Mouse (Mus musculus) liver, adult 2 months (tissue): ENCODE measurements around the gene Cep290. TPM values are rescaled to one million over a fixed set of nuclear protein-coding genes. Genes with fewer than 3 reads are reported as not detected.

Experiments used
- DNase-seq: peaks from one replicate; pipeline ENCODE4 v3.0.0-alpha.2; 2011; ENCODE audit warnings: low read depth, low spot score; ENCODE audit errors: extremely low read depth
- H3K27ac ChIP-seq: fragments of 200-500 bp; replicated peaks from 2 replicates; pipeline ENCODE4 v1.5.1; 2012; ENCODE audit warnings: low read depth, mild to moderate bottlenecking, control low read depth, inconsistent platforms, low read length; ENCODE audit not compliant: insufficient read depth
- H3K27me3 ChIP-seq: fragments of 200-500 bp; 2 replicates; pipeline ENCODE4 v1.6.1; 2012; ENCODE audit warnings: mild to moderate bottlenecking, moderate library complexity, low read length, inconsistent platforms; ENCODE audit not compliant: control insufficient read depth, insufficient read depth
- H3K36me3 ChIP-seq: fragments of 200-500 bp; 2 replicates; pipeline ENCODE4 v1.6.1; 2012; ENCODE audit warnings: low read length, inconsistent platforms; ENCODE audit not compliant: control insufficient read depth, insufficient read depth
- H3K4me1 ChIP-seq: fragments of 200-500 bp; 2 replicates; pipeline ENCODE4 v1.6.1; 2011; ENCODE audit warnings: low read length; ENCODE audit not compliant: control insufficient read depth, insufficient read depth
- H3K4me3 ChIP-seq: fragments of 200-500 bp; 2 replicates; pipeline ENCODE4 v1.5.1; 2011; ENCODE audit warnings: low read depth, mild to moderate bottlenecking, control low read depth, low read length, moderate library complexity; ENCODE audit not compliant: insufficient read depth
- H3K79me2 ChIP-seq: fragments of 200-500 bp; 2 replicates; pipeline ENCODE4 v1.6.1; 2012; ENCODE audit warnings: inconsistent platforms, mild to moderate bottlenecking, low read length, moderate library complexity; ENCODE audit not compliant: control insufficient read depth, insufficient read depth
- H3K9ac ChIP-seq: fragments of 200-500 bp; 2 replicates; pipeline ENCODE4 v1.6.1; 2012; ENCODE audit warnings: low read depth, mild to moderate bottlenecking, control low read depth, inconsistent platforms, low read length
- CTCF ChIP-seq: fragments of 200-500 bp; IDR thresholded peaks from 2 replicates; pipeline ENCODE4 v1.5.1; 2011; ENCODE audit warnings: low read depth, low read length, control low read depth
- POLR2A ChIP-seq: fragments of 200-500 bp; IDR thresholded peaks from 2 replicates; pipeline ENCODE4 v1.6.1; 2011; ENCODE audit warnings: low read length, control low read depth; ENCODE audit not compliant: insufficient read depth; ENCODE audit errors: extremely low read depth
- WGBS: fragments of 180-500 bp; shearing (Covaris S2); methylation state at CpG from one replicate; pipeline ENCODE4 v1.1.7; 2018; 5-methylcytosine and 5-hydroxymethylcytosine counted together
- polyA plus RNA-seq: library from polyadenylated mRNA; depleted of rRNA; stranded (reverse); fragments of >200 nt; gene quantifications from 2 replicates; pipeline ENCODE4 v1.2.3, GENCODE M21; 2012
- total RNA-seq: library from RNA; depleted of rRNA; stranded (reverse); fragments of >200 nt; gene quantifications from 2 replicates; pipeline ENCODE4 v1.2.3, GENCODE M21; 2014

Cep290 gene
- total and polyA plus RNA-seq, 2 experiments = 0.10 to 3.0 TPM

GRCm38 (mm10) chr10:100584178-100584577, 96.8 kb downstream of the Cep290 start:
- TF ChIP-seq CTCF (no peak), POLR2A (no peak)
- Histone ChIP-seq H3K27me3 (no peaks in the 10 kb centered on the region), H3K4me1 (peaks cover 3% of the 10 kb centered on the region; the same call in 1 of the 2 replicates), H3K79me2 (no peaks in the 10 kb centered on the region), H3K36me3 (no peaks in the 10 kb centered on the region), H3K9ac (no peak overlapping the region), H3K27ac (no peak overlapping the region), H3K4me3 (no peak overlapping the region)
- peak; percentile 12 for DNase-seq
- 55% methylated on average over 3 of the region's 3 CpGs for WGBS

DNA sequence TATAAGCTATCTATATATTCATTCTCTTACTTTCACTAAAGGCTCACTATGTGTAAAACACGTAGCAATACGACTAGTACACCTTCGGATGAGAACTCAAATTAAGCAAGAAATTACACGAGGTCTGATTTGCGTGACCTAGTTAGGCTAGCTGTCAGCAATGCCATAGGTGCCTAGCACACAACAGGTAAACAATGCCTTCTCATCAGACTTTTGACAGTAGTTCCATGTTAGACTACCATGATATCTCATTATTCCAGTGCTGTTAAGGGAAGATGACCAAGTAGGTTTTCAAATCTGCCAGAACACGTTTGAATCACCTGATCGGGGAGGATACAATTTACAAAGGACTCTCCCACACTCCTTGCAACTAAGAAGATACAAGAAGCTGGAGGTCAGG, 101.2 kb downstream of the Cep290 start:
- Histone ChIP-seq H3K27me3 (no peaks in the 10 kb centered on the region), H3K79me2 (no peaks in the 10 kb centered on the region), H3K4me3 (peak overlapping the region; percentile 74), H3K9ac (peak overlapping the region; percentile 62), H3K4me1 (peaks cover 3% of the 10 kb centered on the region; the same call in 1 of the 2 replicates), H3K27ac (no peak overlapping the region), H3K36me3 (no peaks in the 10 kb centered on the region)
- TF ChIP-seq CTCF (no peak), POLR2A (no peak)
- DNase-seq = peak; percentile 31
- 23% methylated on average over 7 of the region's 7 CpGs for WGBS

- TF ChIP-seq POLR2A = peak; percentile 55; the same call in 1 of the 2 replicates
- TF ChIP-seq CTCF = no peak
- no peak overlapping the region for H3K27ac ChIP-seq
- no peaks in the 10 kb centered on the region for H3K79me2 ChIP-seq
- peak overlapping the region; percentile 74 for H3K4me3 ChIP-seq
- H3K36me3 ChIP-seq = no peaks in the 10 kb centered on the region
- WGBS = under 1% methylated on average over 31 of the region's 31 CpGs
- H3K9ac ChIP-seq = peak overlapping the region; percentile 62
- H3K4me1 ChIP-seq = peaks cover 3% of the 10 kb centered on the region; the same call in 1 of the 2 replicates
- peak; percentile 79 for DNase-seq
- no peaks in the 10 kb centered on the region for H3K27me3 ChIP-seq
Observed at GRCm38 (mm10) chr10:100588932-100589388, 101.6 kb downstream of the Cep290 start.

DNA sequence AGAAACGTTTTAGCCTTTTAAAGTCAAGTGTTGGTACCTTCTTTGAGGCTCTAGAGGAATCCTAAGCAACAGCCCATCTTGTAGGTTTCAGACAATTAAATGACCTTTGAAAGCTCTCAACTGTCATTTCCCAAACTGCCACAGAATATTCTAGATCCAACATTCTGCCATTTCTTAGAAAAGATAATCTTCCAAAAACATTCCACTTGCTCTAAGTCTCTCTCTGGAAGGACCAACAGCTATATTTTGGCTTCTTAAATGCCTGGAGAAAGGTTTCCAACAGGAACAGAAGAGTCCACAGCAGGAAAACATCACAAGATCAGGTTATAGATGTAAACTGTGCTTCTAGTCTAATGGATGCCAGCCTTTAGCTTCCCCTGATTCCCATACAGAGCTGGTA, 103.0 kb downstream of the Cep290 start, which contains the start of the genes 4930430F08Rik and 1700017N19Rik:
Gene 4930430F08Rik, minus strand, starts transcription at position 101 of the 400 bp plus-strand sequence.
Gene 1700017N19Rik, plus strand, starts transcription at position 162 of the 400 bp plus-strand sequence.
- DNase-seq = no peak
- Histone ChIP-seq H3K27me3 (no peaks in the 10 kb centered on the region), H3K79me2 (no peaks in the 10 kb centered on the region), H3K27ac (no peak within 1 kb of the TSS), H3K4me1 (peaks cover 3% of the 10 kb centered on the region; the same call in 1 of the 2 replicates), H3K9ac (no peak within 1 kb of the TSS), H3K4me3 (no peak within 1 kb of the TSS), H3K36me3 (no peaks in the 10 kb centered on the region)
- WGBS = 85% methylated on average over 1 of the region's 1 CpGs
- TF ChIP-seq CTCF (no peak), POLR2A (no peak)

GRCm38 (mm10) chr10:100598339-100598738, 111.0 kb downstream of the Cep290 start:
- Histone ChIP-seq H3K4me1 (no peaks in the 10 kb centered on the region), H3K27ac (no peak overlapping the region), H3K36me3 (no peaks in the 10 kb centered on the region), H3K27me3 (no peaks in the 10 kb centered on the region), H3K9ac (no peak overlapping the region), H3K79me2 (no peaks in the 10 kb centered on the region), H3K4me3 (no peak overlapping the region)
- no peak for TF ChIP-seq CTCF
- TF ChIP-seq POLR2A = no peak
- 81% methylated on average over 3 of the region's 3 CpGs for WGBS
- no peak for DNase-seq

DNA sequence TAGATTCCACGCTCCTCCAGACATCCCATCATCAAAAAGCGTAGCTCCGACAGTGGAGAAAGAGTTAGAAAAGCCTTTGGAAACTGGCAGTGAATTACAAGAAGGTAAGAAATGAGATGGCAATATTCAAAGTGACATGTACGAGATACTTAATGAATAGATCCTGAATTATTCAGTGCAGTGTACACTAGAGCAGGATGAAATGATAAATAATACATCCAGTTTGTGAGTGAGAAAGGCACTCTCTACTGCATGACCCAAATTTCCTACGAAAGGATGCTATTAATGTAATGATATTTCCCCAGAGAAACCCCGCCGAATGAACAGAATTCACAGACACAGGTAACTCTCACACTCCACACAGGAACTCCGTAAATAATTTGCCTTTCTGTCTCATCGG, 116.2 kb downstream of the Cep290 start:
- TF ChIP-seq POLR2A (no peak), CTCF (no peak)
- Histone ChIP-seq H3K27me3 (no peaks in the 10 kb centered on the region), H3K36me3 (no peaks in the 10 kb centered on the region), H3K4me3 (no peak overlapping the region), H3K27ac (no peak overlapping the region), H3K79me2 (no peaks in the 10 kb centered on the region), H3K9ac (no peak overlapping the region), H3K4me1 (no peaks in the 10 kb centered on the region)
- no peak for DNase-seq
- 81% methylated on average over 9 of the region's 9 CpGs for WGBS
